In genomic region chr8:116115811-116116372, GRCm38 (mm10) we compare ENCODE assay signal across 8 mouse cellular contexts.
DNase-seq lines count a peak whose midpoint lies in the region; ATAC-seq lines count a peak whose summit lies in the region.

No protein-coding gene starts in this region.

- peak overlapping the region; percentile 44; the same call in 1 of the 2 replicates for H3K27ac ChIP-seq in intestine, embryonic 15.5 days
- no peak overlapping the region for H3K27ac ChIP-seq in midbrain, embryonic 16.5 days (ENCODE audit: low read length)

- WGBS in intestine, embryonic 15.5 days: 14% methylated on average over 18 of the region's 18 CpGs
- 11% methylated on average over 18 of the region's 18 CpGs for WGBS in midbrain, embryonic 16.5 days

- ATAC-seq in intestine, embryonic 15.5 days: peak; percentile 65
- peak; percentile 83 for ATAC-seq in midbrain, embryonic 16.5 days

- H3K9me3 ChIP-seq in intestine, embryonic 15.5 days: no peaks in the 10 kb centered on the region
- H3K9me3 ChIP-seq in midbrain, embryonic 16.5 days (replicated peaks; ENCODE audit: control insufficient read depth, low read length, poor library complexity, severe bottlenecking): no peaks in the 10 kb centered on the region

- no peak overlapping the region for H3K9ac ChIP-seq in intestine, embryonic 15.5 days
- H3K9ac ChIP-seq in midbrain, embryonic 16.5 days (ENCODE audit: low read depth, low read length): no peak overlapping the region

- peaks cover 22% of the 10 kb centered on the region for H3K4me1 ChIP-seq in intestine, embryonic 15.5 days (replicated peaks)
- H3K4me1 ChIP-seq in midbrain, embryonic 16.5 days (ENCODE audit: control insufficient read depth, insufficient read depth, low read length): peaks cover 6% of the 10 kb centered on the region; the same call in 1 of the 2 replicates

- H3K27me3 ChIP-seq in intestine, embryonic 15.5 days (replicated peaks): no peaks in the 10 kb centered on the region
- H3K27me3 ChIP-seq in midbrain, embryonic 16.5 days (ENCODE audit: control insufficient read depth, insufficient read depth, low read depth, low read length): no peaks in the 10 kb centered on the region

- DNase-seq in adrenal gland, adult 18-20 months (ENCODE audit: low spot score in 2 of 2): peak; percentile 15 to 44
- DNase-seq in cerebellum, postnatal 36 days: peak; percentile 65 to 70
- peak; percentile 48 for DNase-seq in gastrocnemius, postnatal 25 days
- peak; percentile 30 to 32 for DNase-seq in left cerebral cortex, adult 18-20 months (ENCODE audit: low spot score in 2 of 2)
- peak; percentile 53 for DNase-seq in testis, postnatal 14 days (ENCODE audit: low spot score)
- DNase-seq in yolk sac, embryonic 10.5 days (ENCODE audit: low spot score): no peak

- no peaks in the 10 kb centered on the region for H3K36me3 ChIP-seq in intestine, embryonic 15.5 days
- no peaks in the 10 kb centered on the region for H3K36me3 ChIP-seq in midbrain, embryonic 16.5 days (ENCODE audit: control insufficient read depth, insufficient read depth, low read length)

- no peak overlapping the region for H3K4me3 ChIP-seq in intestine, embryonic 15.5 days (replicated peaks)
- H3K4me3 ChIP-seq in midbrain, embryonic 16.5 days (ENCODE audit: low read depth, low read length): no peak overlapping the region

- H3K4me2 ChIP-seq in intestine, embryonic 15.5 days (replicated peaks): peak overlapping the region; percentile 32; the same call in 1 of the 2 replicates
- peak overlapping the region; percentile 47 for H3K4me2 ChIP-seq in midbrain, embryonic 16.5 days (ENCODE audit: low read length)
